Mouse (Mus musculus): ENCODE data around the gene 1110032A03Rik. TPM values are rescaled to one million over a fixed set of nuclear protein-coding genes. Genes with fewer than 3 reads are reported as not detected.

1110032A03Rik gene
- polyA plus RNA-seq, 1 experiment from 2014 or later = 52.3 TPM

GRCm38 (mm10) chr9:50767531-50768106, 7.7 kb downstream of the 1110032A03Rik start:
- WGBS = 6% methylated on average over 17 of the region's 17 CpGs

GRCm38 (mm10) chr9:50763331-50763730, 12.0 kb downstream of the 1110032A03Rik start:
- 64% methylated on average over 1 of the region's 1 CpGs for WGBS
- Histone ChIP-seq H3K4me1 (peaks cover 10% of the 10 kb centered on the region), H3K27ac (no peak overlapping the region), H3K27me3 (replicated peaks) (no peaks in the 10 kb centered on the region; the same call in 1 of the 2 replicates), H3K4me2 (no peak overlapping the region), H3K9ac (no peak overlapping the region), H3K36me3 (replicated peaks) (no peaks in the 10 kb centered on the region), H3K9me3 (no peaks in the 10 kb centered on the region), H3K4me3 (no peak overlapping the region)
- no peak for ATAC-seq (replicated peaks)

More at GRCm38 (mm10) chr9:50767531-50768106, 7.7 kb downstream of the 1110032A03Rik start:
- Histone ChIP-seq H3K9ac (peak overlapping the region; percentile 70), H3K4me1 (peaks cover 27% of the 10 kb centered on the region), H3K27me3 (replicated peaks) (no peaks in the 10 kb centered on the region), H3K27ac (peak overlapping the region; percentile 90), H3K4me2 (peak overlapping the region; percentile 84), H3K4me3 (peak overlapping the region; percentile 70), H3K36me3 (replicated peaks) (no peaks in the 10 kb centered on the region), H3K9me3 (no peaks in the 10 kb centered on the region)
- peak; percentile 83 for ATAC-seq (replicated peaks)

DNA sequence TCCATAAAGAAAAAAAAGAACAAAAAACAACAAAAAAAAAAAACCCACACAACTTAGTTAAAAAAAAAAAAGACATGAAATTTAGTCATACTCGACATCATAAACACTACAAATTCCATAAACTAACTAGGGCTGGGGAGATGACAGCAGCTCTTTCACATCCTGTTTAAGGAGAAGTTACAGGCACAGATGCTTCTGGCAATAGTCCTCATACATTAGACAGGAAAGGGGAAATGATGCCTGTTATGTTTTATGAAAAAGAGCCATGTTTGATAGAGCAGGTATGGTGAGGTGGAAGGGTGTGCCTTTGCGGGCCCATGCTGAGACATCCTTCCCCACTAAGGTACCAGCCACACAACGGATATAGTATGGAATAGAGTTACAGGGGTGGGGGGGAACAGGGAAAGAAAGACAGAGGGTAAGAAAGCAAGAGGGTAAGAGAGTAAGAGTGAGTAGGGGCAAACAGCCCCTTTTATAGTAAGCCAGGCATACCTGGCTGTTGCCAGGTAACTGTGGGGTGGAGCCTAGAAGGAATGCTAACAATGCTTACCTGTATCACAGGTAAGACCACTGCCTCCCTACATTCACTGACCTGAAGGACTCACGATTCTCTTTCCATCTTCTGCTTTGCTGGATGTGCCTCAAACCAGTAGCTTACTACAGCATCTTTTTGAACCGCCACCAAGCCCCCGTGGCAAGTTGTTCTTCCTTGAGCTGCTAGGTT, 13.6 kb downstream of the 1110032A03Rik start:
- no peak overlapping the region for H3K27ac ChIP-seq
- ATAC-seq (replicated peaks) = no peak
- H3K4me1 ChIP-seq = peaks cover under 1% of the 10 kb centered on the region
- H3K4me2 ChIP-seq = no peak overlapping the region
- H3K9ac ChIP-seq = no peak overlapping the region
- H3K27me3 ChIP-seq (replicated peaks) = no peaks in the 10 kb centered on the region; the same call in 1 of the 2 replicates
- H3K36me3 ChIP-seq (replicated peaks) = no peaks in the 10 kb centered on the region
- no peak overlapping the region for H3K4me3 ChIP-seq
- 69% methylated on average over 6 of the region's 6 CpGs for WGBS
- no peaks in the 10 kb centered on the region for H3K9me3 ChIP-seq

DNA sequence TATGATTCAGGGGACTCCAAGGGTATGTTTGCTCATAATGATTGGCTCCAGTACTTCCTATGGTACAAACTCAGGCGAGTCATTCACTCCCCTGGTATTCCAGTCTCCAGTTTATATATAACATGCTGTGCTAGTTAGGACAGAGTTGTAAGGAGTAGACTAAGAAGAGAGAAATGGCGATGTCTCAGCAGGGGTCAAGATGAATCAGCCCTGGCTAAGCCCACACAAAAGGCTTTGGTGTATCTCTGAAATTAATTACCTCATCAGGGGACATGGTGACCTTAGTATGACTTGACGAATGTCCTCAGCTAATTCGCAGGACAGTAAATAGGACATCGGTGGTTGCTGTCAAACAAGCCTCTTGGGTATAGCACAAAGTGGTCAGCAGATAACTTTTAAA, 18.6 kb downstream of the 1110032A03Rik start:
- Histone ChIP-seq H3K4me1 (no peaks in the 10 kb centered on the region), H3K4me3 (no peak overlapping the region), H3K27me3 (replicated peaks) (no peaks in the 10 kb centered on the region; the same call in 1 of the 2 replicates), H3K9me3 (no peaks in the 10 kb centered on the region), H3K36me3 (replicated peaks) (no peaks in the 10 kb centered on the region), H3K9ac (no peak overlapping the region), H3K4me2 (no peak overlapping the region), H3K27ac (no peak overlapping the region)
- ATAC-seq (replicated peaks) = no peak
- WGBS = 51% methylated on average over 5 of the region's 5 CpGs

DNA sequence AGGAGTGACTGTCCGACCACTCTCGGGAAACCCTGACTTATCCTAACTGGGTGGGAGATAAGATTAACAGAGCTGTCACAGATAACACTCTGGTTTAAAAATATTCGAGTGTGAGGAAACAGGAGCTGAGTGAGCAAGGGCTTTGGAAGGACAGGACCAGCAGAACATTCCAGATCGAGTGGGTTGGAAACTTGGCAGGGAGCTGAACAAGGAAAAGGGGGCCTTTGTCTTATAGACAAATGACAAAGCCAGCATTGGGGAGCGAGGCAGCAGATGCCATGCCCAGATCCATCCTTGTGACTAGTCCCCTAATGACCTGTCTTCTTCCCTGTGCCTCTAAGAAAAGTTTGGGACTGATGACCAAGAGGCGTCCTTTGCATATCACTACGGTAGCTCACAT, 21.4 kb downstream of the 1110032A03Rik start:
- WGBS = 78% methylated on average over 7 of the region's 7 CpGs
- Histone ChIP-seq H3K9me3 (no peaks in the 10 kb centered on the region), H3K4me3 (no peak overlapping the region), H3K4me2 (no peak overlapping the region), H3K9ac (no peak overlapping the region), H3K27ac (no peak overlapping the region), H3K27me3 (replicated peaks) (no peaks in the 10 kb centered on the region), H3K36me3 (replicated peaks) (no peaks in the 10 kb centered on the region), H3K4me1 (no peaks in the 10 kb centered on the region)
- no peak for ATAC-seq (replicated peaks)

- Histone ChIP-seq H3K9ac (no peak overlapping the region), H3K27me3 (replicated peaks) (no peaks in the 10 kb centered on the region), H3K4me3 (no peak overlapping the region), H3K4me1 (no peaks in the 10 kb centered on the region), H3K27ac (no peak overlapping the region), H3K9me3 (no peaks in the 10 kb centered on the region), H3K36me3 (replicated peaks) (no peaks in the 10 kb centered on the region), H3K4me2 (no peak overlapping the region)
- WGBS = 70% methylated on average over 17 of the region's 17 CpGs
- ATAC-seq (replicated peaks) = no peak
These were observed 22.3 kb downstream of the 1110032A03Rik start for GRCm38 (mm10) chr9:50752784-50753615.

- no peak for ATAC-seq (replicated peaks)
- Histone ChIP-seq H3K4me3 (no peak within 1 kb of the TSS), H3K36me3 (replicated peaks) (no peaks in the 10 kb centered on the region), H3K27me3 (replicated peaks) (no peaks in the 10 kb centered on the region; the same call in 1 of the 2 replicates), H3K9me3 (no peaks in the 10 kb centered on the region), H3K4me1 (no peaks in the 10 kb centered on the region), H3K27ac (no peak within 1 kb of the TSS), H3K9ac (no peak within 1 kb of the TSS), H3K4me2 (no peak within 1 kb of the TSS)
- WGBS = 75% methylated on average over 14 of the region's 14 CpGs
These were observed 23.2 kb downstream of the 1110032A03Rik start, which contains the start of gene Hspb2 for GRCm38 (mm10) chr9:50752054-50752602. Gene Hspb2 (minus strand): TSS chr9:50752354.

GRCm38 (mm10) chr9:50751323-50751722, 24.0 kb downstream of the 1110032A03Rik start, which contains the start of gene Cryab:
Gene Cryab (plus strand): TSS chr9:50751325.
- 72% methylated on average over 22 of the region's 22 CpGs for WGBS
- H3K9ac ChIP-seq = no peak within 1 kb of the TSS
- H3K27me3 ChIP-seq (replicated peaks) = no peaks in the 10 kb centered on the region; the same call in 1 of the 2 replicates
- no peak within 1 kb of the TSS for H3K27ac ChIP-seq
- H3K4me2 ChIP-seq = no peak within 1 kb of the TSS
- H3K36me3 ChIP-seq (replicated peaks) = no peaks in the 10 kb centered on the region
- no peak for ATAC-seq (replicated peaks)
- H3K4me1 ChIP-seq = peaks cover 5% of the 10 kb centered on the region
- no peaks in the 10 kb centered on the region for H3K9me3 ChIP-seq
- H3K4me3 ChIP-seq = no peak within 1 kb of the TSS

DNA sequence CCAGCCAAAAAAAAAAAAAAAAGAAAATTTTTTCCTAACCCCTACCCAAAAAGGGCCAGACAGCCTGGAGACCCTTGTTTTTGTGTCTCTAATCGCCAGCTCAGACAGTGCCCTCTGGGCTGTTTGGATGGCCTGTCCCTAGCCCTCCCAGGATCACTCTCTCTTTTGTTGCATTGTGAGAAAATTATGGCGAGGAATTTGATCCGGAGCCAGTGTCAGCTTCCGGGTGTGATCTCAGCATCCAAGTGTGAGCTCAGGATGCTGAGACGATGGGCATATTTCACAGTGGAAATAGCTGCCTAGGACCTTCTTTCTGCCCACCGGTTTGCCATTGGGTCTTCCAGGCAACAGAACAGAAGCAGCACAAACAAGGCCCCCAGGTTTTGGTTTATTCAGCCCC, 24.6 kb downstream of the 1110032A03Rik start:
- H3K27ac ChIP-seq = no peak overlapping the region
- 77% methylated on average over 6 of the region's 6 CpGs for WGBS
- H3K9me3 ChIP-seq = no peaks in the 10 kb centered on the region
- no peak for ATAC-seq (replicated peaks)
- H3K9ac ChIP-seq = no peak overlapping the region
- H3K4me2 ChIP-seq = no peak overlapping the region
- H3K4me1 ChIP-seq = peaks cover 9% of the 10 kb centered on the region
- H3K4me3 ChIP-seq = no peak overlapping the region
- no peaks in the 10 kb centered on the region for H3K36me3 ChIP-seq (replicated peaks)
- no peaks in the 10 kb centered on the region; the same call in 1 of the 2 replicates for H3K27me3 ChIP-seq (replicated peaks)

DNA sequence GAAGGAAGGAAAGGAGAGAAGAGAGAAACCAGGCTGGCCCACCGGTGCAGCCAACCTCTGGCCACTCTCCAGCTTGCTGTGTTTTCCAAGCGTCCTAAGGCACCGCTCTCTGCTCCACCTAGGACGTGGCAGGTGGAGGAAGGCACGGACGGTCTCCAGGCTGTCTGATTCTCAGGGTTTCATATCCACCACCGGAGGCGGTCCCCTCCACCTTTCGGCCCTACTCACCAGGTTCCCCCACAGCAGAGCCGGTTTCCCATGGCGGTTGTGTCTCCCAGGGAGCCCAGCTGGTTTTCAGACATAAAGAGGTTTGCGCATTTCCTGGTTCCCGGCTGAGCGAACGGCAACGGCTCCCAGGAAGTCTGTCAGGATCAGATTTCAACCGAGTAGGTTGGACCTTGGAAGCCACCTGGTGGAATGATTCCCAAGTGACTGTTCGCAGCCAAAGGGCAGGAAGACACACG, 29.1 kb downstream of the 1110032A03Rik start, which contains the start of gene 2310030G06Rik:
2310030G06Rik (minus strand) TSS at position 323 of the 464 bp plus-strand sequence.
- WGBS = 2% methylated on average over 19 of the region's 19 CpGs
- ATAC-seq (replicated peaks) = no peak
- Histone ChIP-seq H3K27ac (no peak within 1 kb of the TSS), H3K4me3 (peak within 1 kb of the TSS; percentile 34), H3K4me2 (peak within 1 kb of the TSS; percentile 55), H3K4me1 (peaks cover 9% of the 10 kb centered on the region), H3K9ac (0 out of 2 replicates have a peak within 1 kb of the TSS, but pooled peaks have one; percentile 16), H3K36me3 (replicated peaks) (no peaks in the 10 kb centered on the region), H3K27me3 (replicated peaks) (no peaks in the 10 kb centered on the region; the same call in 1 of the 2 replicates), H3K9me3 (no peaks in the 10 kb centered on the region)

GRCm38 (mm10) chr9:50745806-50746205, 29.5 kb downstream of the 1110032A03Rik start:
- Histone ChIP-seq H3K9ac (0 out of 2 replicates have a peak overlapping the region, but pooled peaks have one; percentile 16), H3K27ac (no peak overlapping the region), H3K4me1 (peaks cover 9% of the 10 kb centered on the region), H3K36me3 (replicated peaks) (no peaks in the 10 kb centered on the region), H3K4me2 (peak overlapping the region; percentile 55), H3K9me3 (no peaks in the 10 kb centered on the region), H3K27me3 (replicated peaks) (no peaks in the 10 kb centered on the region; the same call in 1 of the 2 replicates), H3K4me3 (peak overlapping the region; percentile 34)
- 15% methylated on average over 7 of the region's 7 CpGs for WGBS
- ATAC-seq (replicated peaks) = no peak

Measured in midbrain, embryonic 15.5 days (tissue).